Mouse (Mus musculus): ENCODE data around the gene Fam187a. TPM values are rescaled to one million over a fixed set of nuclear protein-coding genes. Genes with fewer than 3 reads are reported as not detected.

Fam187a gene
- polyA plus RNA-seq, 1 experiment from 2014 or later, result not detected

DNA sequence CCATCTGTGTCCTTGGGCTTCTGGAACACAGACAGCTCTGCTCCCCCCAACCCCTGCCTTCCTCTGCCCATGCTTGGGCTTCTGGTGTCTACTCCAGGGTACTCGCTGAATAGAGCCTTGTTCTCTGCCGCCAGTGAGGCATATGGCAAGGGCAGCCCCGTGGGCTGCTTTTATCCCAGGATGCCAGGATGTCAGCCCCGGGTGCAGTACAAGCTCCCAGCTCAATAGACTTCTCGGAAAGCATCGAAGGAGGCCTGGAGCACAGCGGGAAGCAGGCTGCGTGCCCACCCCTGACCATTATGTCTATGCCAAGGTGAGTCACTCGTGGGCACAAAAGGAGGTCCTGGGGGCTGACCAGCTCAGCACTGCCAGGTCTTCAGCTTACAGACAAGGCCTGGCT, 13.4 kb downstream of the Fam187a start:
- ATAC-seq (replicated peaks; ENCODE audit: low FRiP score), result no peak
- Histone ChIP-seq H3K4me1 (peaks cover 25% of the 10 kb centered on the region), H3K27ac (no peak overlapping the region), H3K9ac (no peak overlapping the region), H3K36me3 (no peaks in the 10 kb centered on the region), H3K9me3 (replicated peaks) (no peaks in the 10 kb centered on the region), H3K4me2 (no peak overlapping the region), H3K27me3 (peaks cover 57% of the 10 kb centered on the region), H3K4me3 (replicated peaks) (no peak overlapping the region)
- 84% methylated on average over 9 of the region's 9 CpGs for WGBS

- WGBS, result 10% methylated on average over 7 of the region's 7 CpGs
- peak; percentile 47; the same call in 1 of the 2 replicates for ATAC-seq (replicated peaks; ENCODE audit: low FRiP score)
- no peak within 1 kb of the TSS for H3K27ac ChIP-seq
- H3K4me1 ChIP-seq, result peaks cover 22% of the 10 kb centered on the region
- H3K4me2 ChIP-seq, result no peak within 1 kb of the TSS
- H3K9me3 ChIP-seq (replicated peaks), result no peaks in the 10 kb centered on the region
- H3K4me3 ChIP-seq (replicated peaks), result no peak within 1 kb of the TSS
- H3K9ac ChIP-seq, result 0 out of 2 replicates have a peak within 1 kb of the TSS, but pooled peaks have one; percentile 2
- H3K27me3 ChIP-seq, result peaks cover 34% of the 10 kb centered on the region
- H3K36me3 ChIP-seq, result peaks cover 10% of the 10 kb centered on the region
These were observed 15.8 kb downstream of the Fam187a start, which contains the start of gene Gfap for GRCm38 (mm10) chr11:102900763-102901162. Gene Gfap, minus strand, starts transcription at chr11:102900912.

DNA sequence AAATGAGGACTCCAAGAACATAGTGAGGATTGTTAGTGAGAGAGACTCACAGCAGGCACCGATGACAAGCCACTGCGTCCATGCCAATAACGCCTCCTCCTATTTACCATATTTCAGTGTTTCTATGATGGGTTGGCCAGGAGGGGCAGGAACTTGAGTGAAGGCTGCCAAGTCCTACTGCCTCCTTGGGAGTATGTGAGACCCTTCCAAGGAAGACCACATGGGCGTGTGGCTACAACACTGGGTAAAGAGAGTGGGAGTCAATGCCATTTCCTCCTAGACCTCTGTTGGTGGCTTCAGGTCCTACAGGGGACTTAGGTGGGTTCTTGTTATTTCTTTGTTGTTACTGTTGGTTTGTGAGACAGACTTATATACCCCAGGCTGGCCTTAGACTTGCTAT, 16.2 kb downstream of the Fam187a start:
- 0 out of 2 replicates have a peak, but pooled peaks have one; percentile 7 for ATAC-seq (replicated peaks; ENCODE audit: low FRiP score)
- WGBS, result 58% methylated on average over 4 of the region's 4 CpGs
- peaks cover 15% of the 10 kb centered on the region for H3K36me3 ChIP-seq
- no peak overlapping the region for H3K4me3 ChIP-seq (replicated peaks)
- H3K9me3 ChIP-seq (replicated peaks), result no peaks in the 10 kb centered on the region
- H3K27ac ChIP-seq, result no peak overlapping the region
- no peak overlapping the region for H3K9ac ChIP-seq
- peaks cover 29% of the 10 kb centered on the region for H3K27me3 ChIP-seq
- peaks cover 22% of the 10 kb centered on the region for H3K4me1 ChIP-seq
- no peak overlapping the region for H3K4me2 ChIP-seq

GRCm38 (mm10) chr11:102902107-102902506, 17.1 kb downstream of the Fam187a start:
- no peak overlapping the region for H3K9ac ChIP-seq
- H3K4me3 ChIP-seq (replicated peaks), result no peak overlapping the region
- H3K4me1 ChIP-seq, result peaks cover 14% of the 10 kb centered on the region
- H3K4me2 ChIP-seq, result no peak overlapping the region
- no peak for ATAC-seq (replicated peaks; ENCODE audit: low FRiP score)
- no peak overlapping the region for H3K27ac ChIP-seq
- H3K36me3 ChIP-seq, result peaks cover 24% of the 10 kb centered on the region
- H3K9me3 ChIP-seq (replicated peaks), result no peaks in the 10 kb centered on the region
- peaks cover 20% of the 10 kb centered on the region for H3K27me3 ChIP-seq
- 77% methylated on average over 5 of the region's 5 CpGs for WGBS

- ATAC-seq (replicated peaks; ENCODE audit: low FRiP score), result no peak
- H3K27me3 ChIP-seq, result peaks cover 15% of the 10 kb centered on the region
- peaks cover 39% of the 10 kb centered on the region for H3K36me3 ChIP-seq
- no peak overlapping the region for H3K27ac ChIP-seq
- H3K4me1 ChIP-seq, result peaks cover 12% of the 10 kb centered on the region; the same call in 1 of the 2 replicates
- no peaks in the 10 kb centered on the region for H3K9me3 ChIP-seq (replicated peaks)
- H3K4me3 ChIP-seq (replicated peaks), result no peak overlapping the region
- no peak overlapping the region for H3K9ac ChIP-seq
- 71% methylated on average over 7 of the region's 7 CpGs for WGBS
- H3K4me2 ChIP-seq, result no peak overlapping the region
These were observed 18.7 kb downstream of the Fam187a start for GRCm38 (mm10) chr11:102903654-102904053.

- Histone ChIP-seq H3K36me3 (peaks cover 99% of the 10 kb centered on the region), H3K27ac (no peak overlapping the region), H3K4me2 (no peak overlapping the region), H3K4me1 (no peaks in the 10 kb centered on the region), H3K27me3 (no peaks in the 10 kb centered on the region), H3K9me3 (replicated peaks) (no peaks in the 10 kb centered on the region), H3K4me3 (replicated peaks) (no peak overlapping the region), H3K9ac (no peak overlapping the region)
- 64% methylated on average over 7 of the region's 7 CpGs for WGBS
- ATAC-seq (replicated peaks; ENCODE audit: low FRiP score), result no peak
These were observed 26.4 kb downstream of the Fam187a start for GRCm38 (mm10) chr11:102911376-102911775.

- no peak overlapping the region for H3K4me2 ChIP-seq
- H3K9me3 ChIP-seq (replicated peaks), result no peaks in the 10 kb centered on the region
- H3K36me3 ChIP-seq, result peaks cover 68% of the 10 kb centered on the region
- H3K9ac ChIP-seq, result no peak overlapping the region
- H3K27ac ChIP-seq, result no peak overlapping the region
- 90% methylated on average over 9 of the region's 9 CpGs for WGBS
- no peaks in the 10 kb centered on the region for H3K4me1 ChIP-seq
- H3K27me3 ChIP-seq, result no peaks in the 10 kb centered on the region
- no peak for ATAC-seq (replicated peaks; ENCODE audit: low FRiP score)
- H3K4me3 ChIP-seq (replicated peaks), result no peak overlapping the region
These were observed 30.4 kb downstream of the Fam187a start for GRCm38 (mm10) chr11:102915380-102915779.

DNA sequence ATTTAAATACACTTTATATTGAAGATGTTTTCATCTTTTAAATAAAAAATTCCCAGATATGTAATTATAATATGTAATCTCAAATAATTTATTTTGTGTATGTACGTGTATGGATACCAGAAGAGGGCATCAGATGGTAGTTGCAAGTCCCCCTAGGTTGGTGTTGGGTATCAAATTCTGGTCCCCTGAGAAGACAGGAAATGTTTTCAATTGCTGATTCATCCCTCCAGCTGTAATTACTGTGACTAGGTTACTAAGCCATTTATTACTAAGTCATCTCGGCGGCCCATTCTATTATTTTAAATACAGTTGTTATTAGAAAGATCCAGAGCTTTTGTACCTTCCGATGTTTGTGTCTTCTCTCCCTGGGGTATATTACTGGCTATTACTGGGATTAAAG, 33.1 kb downstream of the Fam187a start:
- Histone ChIP-seq H3K9me3 (replicated peaks) (no peaks in the 10 kb centered on the region), H3K4me2 (no peak overlapping the region), H3K4me1 (peaks cover 19% of the 10 kb centered on the region), H3K4me3 (replicated peaks) (no peak overlapping the region), H3K9ac (no peak overlapping the region), H3K27ac (no peak overlapping the region), H3K36me3 (peaks cover 48% of the 10 kb centered on the region), H3K27me3 (no peaks in the 10 kb centered on the region)
- no peak for ATAC-seq (replicated peaks; ENCODE audit: low FRiP score)
- WGBS, result 80% methylated on average over 4 of the region's 4 CpGs

- Histone ChIP-seq H3K27ac (no peak overlapping the region), H3K4me2 (no peak overlapping the region; the same call in 1 of the 2 replicates), H3K4me1 (peaks cover 33% of the 10 kb centered on the region), H3K9ac (no peak overlapping the region), H3K36me3 (peaks cover 14% of the 10 kb centered on the region), H3K27me3 (no peaks in the 10 kb centered on the region), H3K4me3 (replicated peaks) (no peak overlapping the region), H3K9me3 (replicated peaks) (no peaks in the 10 kb centered on the region)
- ATAC-seq (replicated peaks; ENCODE audit: low FRiP score), result no peak
- 77% methylated on average over 6 of the region's 6 CpGs for WGBS
These were observed 36.5 kb downstream of the Fam187a start for GRCm38 (mm10) chr11:102921491-102921890.

DNA sequence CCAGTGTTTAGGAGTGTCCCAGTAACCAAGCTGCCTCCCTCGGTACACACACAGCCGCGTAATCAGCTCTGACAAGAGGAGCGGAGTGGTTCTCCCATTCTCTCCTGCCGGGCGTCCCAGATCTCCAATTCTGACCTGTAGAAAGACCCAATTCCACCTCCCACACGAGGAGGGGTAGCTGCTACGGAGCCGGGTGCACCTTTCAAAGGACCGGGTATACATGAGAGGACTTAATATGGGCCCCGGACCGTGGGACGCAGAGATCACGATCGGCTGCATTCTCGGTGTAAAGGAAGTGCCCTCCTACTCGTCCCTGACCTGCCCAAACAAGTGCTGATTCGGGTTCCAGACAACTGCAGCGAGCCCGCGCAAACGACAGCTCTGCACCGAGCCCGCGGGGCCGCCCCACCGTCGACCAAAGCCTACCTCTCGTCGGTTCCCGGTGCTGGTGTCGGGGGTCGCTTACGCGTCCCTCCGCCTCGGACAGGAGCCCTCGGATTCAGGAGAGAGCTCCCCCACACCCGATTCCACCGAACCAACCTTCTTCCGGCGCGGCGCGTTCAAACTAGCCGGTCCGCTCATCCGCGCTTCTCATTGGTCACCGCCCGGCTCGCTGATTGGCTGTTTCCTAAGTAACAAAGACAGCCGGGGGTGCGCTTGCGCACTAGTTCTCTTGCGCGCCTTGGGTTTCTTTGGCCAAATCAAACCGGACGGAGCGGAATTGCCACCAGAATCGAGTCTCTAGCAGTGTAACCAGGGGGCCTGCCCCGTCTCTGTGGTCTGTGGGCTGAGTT, 39.8 kb downstream of the Fam187a start, which contains the start of gene Kif18b:
Gene Kif18b, minus strand, starts transcription at position 568 of the 794 bp plus-strand sequence.
- Histone ChIP-seq H3K9ac (peak within 1 kb of the TSS; percentile 72), H3K36me3 (peaks cover 6% of the 10 kb centered on the region; the same call in 1 of the 2 replicates), H3K4me1 (peaks cover 33% of the 10 kb centered on the region), H3K27ac (peak within 1 kb of the TSS; percentile 97), H3K9me3 (replicated peaks) (no peaks in the 10 kb centered on the region), H3K27me3 (no peaks in the 10 kb centered on the region), H3K4me2 (peak within 1 kb of the TSS; percentile 71), H3K4me3 (replicated peaks) (peak within 1 kb of the TSS; percentile 87)
- peak; percentile 93 for ATAC-seq (replicated peaks; ENCODE audit: low FRiP score)
- under 1% methylated on average over 62 of the region's 62 CpGs for WGBS

GRCm38 (mm10) chr11:102925351-102925717, 40.4 kb downstream of the Fam187a start:
- 0 out of 2 replicates have a peak, but pooled peaks have one; percentile 37 for ATAC-seq (replicated peaks; ENCODE audit: low FRiP score)
- H3K9me3 ChIP-seq (replicated peaks), result no peaks in the 10 kb centered on the region
- H3K4me2 ChIP-seq, result peak overlapping the region; percentile 71
- WGBS, result 1% methylated on average over 10 of the region's 10 CpGs
- H3K36me3 ChIP-seq, result 0 out of 2 replicates have a peak, but pooled peaks cover 6% of the 10 kb centered on the region
- H3K27me3 ChIP-seq, result no peaks in the 10 kb centered on the region
- H3K9ac ChIP-seq, result peak overlapping the region; percentile 55
- peak overlapping the region; percentile 87 for H3K4me3 ChIP-seq (replicated peaks)
- H3K4me1 ChIP-seq, result peaks cover 33% of the 10 kb centered on the region
- peak overlapping the region; percentile 97 for H3K27ac ChIP-seq

GRCm38 (mm10) chr11:102930672-102931071, 45.7 kb downstream of the Fam187a start:
- Histone ChIP-seq H3K27me3 (peaks cover 17% of the 10 kb centered on the region), H3K4me3 (replicated peaks) (no peak overlapping the region), H3K4me1 (0 out of 2 replicates have a peak, but pooled peaks cover under 1% of the 10 kb centered on the region), H3K9ac (no peak overlapping the region), H3K27ac (no peak overlapping the region), H3K4me2 (no peak overlapping the region), H3K9me3 (replicated peaks) (no peaks in the 10 kb centered on the region), H3K36me3 (no peaks in the 10 kb centered on the region)
- 92% methylated on average over 10 of the region's 10 CpGs for WGBS
- no peak for ATAC-seq (replicated peaks; ENCODE audit: low FRiP score)
